Mouse (Mus musculus) hindbrain, embryonic 15.5 days (tissue): ENCODE results near the gene Phactr2. TPM values are rescaled to one million over a fixed set of nuclear protein-coding genes. Genes with fewer than 3 reads are reported as not detected.
A peak's percentile ranks its signal among the peaks of the same experiment; 100 is the strongest.

Experiments used
- ATAC-seq: fragments of 200-750 bp; cut with Nextera tagmentation; 2 replicates; pipeline ENCODE4 v1.8.0; 2017; ENCODE audit warnings: low read depth, moderate number of reproducible peaks, moderate TSS enrichment; ENCODE audit not compliant: low FRiP score
- H3K27ac ChIP-seq: fragments of 300-500 bp; sonication (generic); replicated peaks from 2 replicates; pipeline ENCODE4 v1.5.1; 2015; ENCODE audit warnings: mild to moderate bottlenecking, inconsistent platforms
- H3K27me3 ChIP-seq: fragments of 300-500 bp; sonication (generic); 2 replicates; pipeline ENCODE4 v1.6.1; 2015; ENCODE audit warnings: control low read depth, inconsistent platforms
- H3K36me3 ChIP-seq: fragments of 300-500 bp; sonication (generic); 2 replicates; pipeline ENCODE4 v1.6.1; 2015; ENCODE audit warnings: control low read depth, inconsistent platforms
- H3K4me1 ChIP-seq: fragments of 300-500 bp; sonication (generic); replicated peaks from 2 replicates; pipeline ENCODE4 v1.6.1; 2015; ENCODE audit warnings: control low read depth, inconsistent platforms
- H3K4me2 ChIP-seq: fragments of 300-500 bp; sonication (generic); 2 replicates; pipeline ENCODE4 v1.6.1; 2015; ENCODE audit warnings: moderate library complexity, mild to moderate bottlenecking, inconsistent platforms
- H3K4me3 ChIP-seq: fragments of 300-500 bp; sonication (generic); 2 replicates; pipeline ENCODE4 v1.5.1; 2015; ENCODE audit warnings: mild to moderate bottlenecking, inconsistent platforms
- H3K9ac ChIP-seq: fragments of 300-500 bp; sonication (generic); 2 replicates; pipeline ENCODE4 v1.6.1; 2015; ENCODE audit warnings: inconsistent platforms
- H3K9me3 ChIP-seq: fragments of 300-500 bp; sonication (generic); 2 replicates; pipeline ENCODE4 v1.6.1; 2016; ENCODE audit warnings: control low read depth, inconsistent platforms
- WGBS: fragments of 180-500 bp; shearing (Covaris S2); methylation state at CpG from one replicate; pipeline ENCODE4 v1.1.7; 2015; 5-methylcytosine and 5-hydroxymethylcytosine counted together
- polyA plus RNA-seq: library from polyadenylated mRNA; unstranded; fragments of >200 nt; fragmentation: Nextera tagmentation; extraction: Ambion mirVana; gene quantifications from 2 replicates; pipeline ENCODE4 v1.2.1, GENCODE M21; 2015

The Phactr2 gene
- polyA plus RNA-seq, 1 experiment from 2014 or later = 7.7 TPM

DNA sequence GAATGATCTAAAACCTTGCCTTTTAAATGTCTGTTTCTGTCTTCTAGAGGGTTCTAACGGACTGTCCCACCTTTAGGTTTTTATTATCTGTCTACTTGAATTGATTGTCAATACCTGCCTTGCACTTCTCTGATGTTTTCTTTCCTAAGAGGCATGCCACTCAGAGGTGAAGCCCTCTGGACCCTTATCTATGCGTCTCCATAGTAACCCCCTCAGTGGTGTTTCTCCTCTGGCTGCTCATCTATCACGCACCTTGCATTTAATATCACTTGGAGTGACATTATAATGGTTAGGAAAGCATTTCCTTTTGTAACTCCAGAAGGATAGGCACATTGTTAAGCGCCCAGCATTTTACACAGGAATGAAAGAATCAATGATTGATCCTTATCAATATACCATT, 137.2 kb downstream of the Phactr2 start:
- 68% methylated on average over 4 of the region's 4 CpGs for WGBS
- H3K4me1 ChIP-seq = peaks cover 12% of the 10 kb centered on the region; the same call in 1 of the 2 replicates
- H3K27ac ChIP-seq = peak overlapping the region; percentile 38; the same call in 1 of the 2 replicates
- H3K9ac ChIP-seq = no peak overlapping the region
- H3K4me3 ChIP-seq = no peak overlapping the region
- no peaks in the 10 kb centered on the region for H3K27me3 ChIP-seq
- no peak overlapping the region for H3K4me2 ChIP-seq
- ATAC-seq = peak; percentile 43; the same call in 1 of the 2 replicates
- no peaks in the 10 kb centered on the region for H3K9me3 ChIP-seq
- H3K36me3 ChIP-seq = no peaks in the 10 kb centered on the region

DNA sequence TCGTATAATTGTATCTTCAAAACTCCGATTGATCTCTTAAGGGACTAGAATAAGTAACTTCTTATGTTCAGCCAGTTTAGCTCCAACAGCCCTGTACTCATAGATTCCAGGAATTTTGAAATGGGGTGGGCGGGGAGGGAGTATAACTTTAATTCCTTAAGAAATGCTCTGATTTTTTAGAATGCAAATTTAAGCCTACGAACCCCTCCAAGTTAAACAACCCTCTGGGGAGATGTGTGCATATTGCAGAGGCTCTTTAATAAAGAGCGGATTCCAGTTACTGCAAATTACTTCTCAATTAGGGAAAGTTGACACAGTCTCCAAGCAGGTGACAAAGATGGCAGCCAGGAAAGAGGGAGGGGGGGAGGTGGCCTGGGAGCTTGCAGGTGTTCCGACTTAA, 138.4 kb downstream of the Phactr2 start:
- H3K4me3 ChIP-seq = no peak overlapping the region
- H3K4me1 ChIP-seq = peaks cover 12% of the 10 kb centered on the region; the same call in 1 of the 2 replicates
- H3K9me3 ChIP-seq = no peaks in the 10 kb centered on the region
- H3K9ac ChIP-seq = no peak overlapping the region
- no peaks in the 10 kb centered on the region for H3K36me3 ChIP-seq
- H3K4me2 ChIP-seq = no peak overlapping the region
- WGBS = 63% methylated on average over 6 of the region's 6 CpGs
- no peaks in the 10 kb centered on the region for H3K27me3 ChIP-seq
- ATAC-seq = no peak
- no peak overlapping the region for H3K27ac ChIP-seq

DNA sequence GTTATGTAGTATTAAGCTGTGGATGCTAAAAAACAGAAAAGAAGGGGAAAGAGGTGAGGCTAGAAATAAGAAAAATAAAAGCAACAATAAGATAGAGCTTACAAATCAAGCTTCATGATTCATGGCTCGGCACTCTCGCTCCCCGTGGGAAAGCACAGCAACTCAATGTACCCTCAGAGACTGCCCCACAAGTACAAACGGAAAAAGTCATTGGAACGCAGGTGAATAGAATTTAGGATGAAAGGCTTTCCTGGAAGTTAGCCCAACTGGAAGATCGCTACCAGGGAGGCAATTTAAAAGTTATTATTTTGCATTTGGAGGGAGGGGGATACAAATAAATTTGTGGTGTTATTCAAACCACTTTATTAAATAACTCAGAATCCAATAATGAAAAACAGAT, 138.9 kb downstream of the Phactr2 start:
- Histone ChIP-seq H3K4me1 (peaks cover 12% of the 10 kb centered on the region; the same call in 1 of the 2 replicates), H3K36me3 (no peaks in the 10 kb centered on the region), H3K4me2 (no peak overlapping the region), H3K9ac (no peak overlapping the region), H3K9me3 (no peaks in the 10 kb centered on the region), H3K27ac (no peak overlapping the region), H3K4me3 (no peak overlapping the region), H3K27me3 (no peaks in the 10 kb centered on the region)
- no peak for ATAC-seq
- 61% methylated on average over 6 of the region's 6 CpGs for WGBS

- no peak overlapping the region for H3K4me3 ChIP-seq
- ATAC-seq = no peak
- no peak overlapping the region for H3K27ac ChIP-seq
- H3K4me2 ChIP-seq = no peak overlapping the region
- WGBS = 65% methylated on average over 2 of the region's 2 CpGs
- H3K9ac ChIP-seq = no peak overlapping the region
- no peaks in the 10 kb centered on the region for H3K27me3 ChIP-seq
- no peaks in the 10 kb centered on the region for H3K36me3 ChIP-seq
- H3K4me1 ChIP-seq = peaks cover 12% of the 10 kb centered on the region; the same call in 1 of the 2 replicates
- no peaks in the 10 kb centered on the region for H3K9me3 ChIP-seq
Observed at GRCm38 (mm10) chr10:13333781-13334180, 140.4 kb downstream of the Phactr2 start.

DNA sequence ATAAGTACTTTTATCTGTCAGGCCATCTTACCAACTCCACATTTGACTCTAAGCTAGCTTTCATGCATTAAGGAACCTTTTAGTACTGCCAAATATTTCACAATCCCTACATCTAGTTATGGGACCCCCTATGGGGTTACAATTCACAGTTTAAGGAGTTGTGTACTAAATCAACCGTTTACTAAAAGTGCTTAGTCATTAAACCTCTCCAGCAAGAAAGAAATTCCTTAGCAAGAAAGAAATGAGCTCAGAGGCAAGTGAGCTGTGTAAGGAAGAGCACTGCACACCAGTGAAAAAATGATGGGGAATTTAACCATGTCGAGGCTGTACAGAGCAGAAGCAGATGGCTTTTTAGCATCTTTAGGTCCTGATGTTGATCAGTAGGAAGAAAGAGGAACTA, 141.2 kb downstream of the Phactr2 start:
- WGBS = 53% methylated on average over 2 of the region's 2 CpGs
- no peak overlapping the region for H3K9ac ChIP-seq
- no peaks in the 10 kb centered on the region for H3K36me3 ChIP-seq
- no peak for ATAC-seq
- H3K4me3 ChIP-seq = no peak overlapping the region
- H3K9me3 ChIP-seq = no peaks in the 10 kb centered on the region
- H3K27me3 ChIP-seq = no peaks in the 10 kb centered on the region
- no peak overlapping the region for H3K4me2 ChIP-seq
- H3K27ac ChIP-seq = no peak overlapping the region
- H3K4me1 ChIP-seq = peaks cover 12% of the 10 kb centered on the region; the same call in 1 of the 2 replicates

DNA sequence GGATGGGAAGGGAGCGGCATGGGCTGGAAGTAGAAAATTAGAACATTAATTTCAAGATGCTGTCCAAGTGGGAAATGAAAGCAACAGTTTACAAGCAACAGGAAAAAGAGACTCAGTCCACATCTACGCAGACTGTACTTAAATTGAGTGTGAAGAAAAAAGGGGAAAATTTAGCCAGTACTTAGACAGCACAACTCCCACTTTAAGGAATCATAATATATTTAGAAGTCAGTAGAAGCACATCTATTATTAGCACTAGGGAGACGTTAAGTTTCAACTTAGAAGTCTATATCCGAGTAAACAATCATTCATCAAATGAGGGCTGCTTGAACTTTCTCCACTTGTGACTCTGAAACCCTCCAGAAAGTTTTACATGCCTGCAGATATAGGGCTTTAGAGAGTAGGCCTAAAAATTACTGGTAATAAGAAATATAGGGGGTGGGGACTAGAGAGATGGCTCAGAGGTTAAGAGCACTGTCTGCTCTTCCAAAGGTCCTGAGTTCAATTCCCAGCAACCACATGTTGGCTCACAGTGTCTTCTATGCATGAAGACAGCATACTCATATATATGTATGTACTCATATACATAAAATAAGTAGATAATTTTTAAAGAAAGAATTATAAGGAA, 142.7 kb downstream of the Phactr2 start:
- WGBS = 86% methylated on average over 4 of the region's 4 CpGs
- no peak overlapping the region for H3K4me3 ChIP-seq
- H3K9me3 ChIP-seq = no peaks in the 10 kb centered on the region
- no peaks in the 10 kb centered on the region for H3K36me3 ChIP-seq
- 0 out of 2 replicates have a peak, but pooled peaks cover 6% of the 10 kb centered on the region for H3K4me1 ChIP-seq
- no peak for ATAC-seq
- no peak overlapping the region for H3K4me2 ChIP-seq
- no peak overlapping the region for H3K27ac ChIP-seq
- no peak overlapping the region for H3K9ac ChIP-seq
- H3K27me3 ChIP-seq = no peaks in the 10 kb centered on the region

DNA sequence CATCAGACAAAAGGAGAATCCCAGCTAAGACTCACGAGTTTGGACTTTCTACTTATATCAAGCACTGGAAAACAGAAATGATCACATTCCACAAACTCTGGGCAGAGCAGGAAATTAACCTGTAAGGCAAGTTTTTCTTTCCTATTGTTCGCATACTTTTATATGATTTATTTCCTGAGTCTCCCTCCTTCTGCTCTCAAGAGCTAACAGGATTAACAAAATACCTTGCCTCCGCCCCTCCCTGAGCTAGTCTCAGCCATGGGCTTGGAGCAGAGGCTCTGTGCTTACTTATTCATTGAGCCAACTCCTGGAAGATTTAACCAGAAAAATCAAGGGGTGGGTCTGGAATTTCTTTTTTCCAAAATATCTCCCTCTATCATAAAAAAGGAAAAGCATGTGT, 145.6 kb downstream of the Phactr2 start:
- Histone ChIP-seq H3K4me1 (peaks cover 6% of the 10 kb centered on the region), H3K27ac (no peak overlapping the region), H3K4me3 (no peak overlapping the region), H3K9ac (no peak overlapping the region), H3K4me2 (no peak overlapping the region), H3K27me3 (no peaks in the 10 kb centered on the region), H3K36me3 (no peaks in the 10 kb centered on the region), H3K9me3 (no peaks in the 10 kb centered on the region)
- WGBS = 81% methylated on average over 3 of the region's 3 CpGs
- no peak for ATAC-seq

- H3K36me3 ChIP-seq = no peaks in the 10 kb centered on the region
Observed at GRCm38 (mm10) chr10:13326149-13326873, 147.9 kb downstream of the Phactr2 start.

GRCm38 (mm10) chr10:13323806-13324411, 150.3 kb downstream of the Phactr2 start:
- Histone ChIP-seq H3K9ac (peak overlapping the region; percentile 58), H3K9me3 (no peaks in the 10 kb centered on the region), H3K36me3 (no peaks in the 10 kb centered on the region), H3K4me1 (peaks cover 13% of the 10 kb centered on the region), H3K4me3 (peak overlapping the region; percentile 70), H3K27ac (peak overlapping the region; percentile 72), H3K27me3 (no peaks in the 10 kb centered on the region), H3K4me2 (peak overlapping the region; percentile 96)
- under 1% methylated on average over 61 of the region's 62 CpGs for WGBS
- peak; percentile 86 for ATAC-seq

More at GRCm38 (mm10) chr10:13326149-13326873, 147.9 kb downstream of the Phactr2 start:
- no peaks in the 10 kb centered on the region for H3K9me3 ChIP-seq
- no peak overlapping the region for H3K4me3 ChIP-seq
- peaks cover 13% of the 10 kb centered on the region for H3K4me1 ChIP-seq
- no peak overlapping the region for H3K27ac ChIP-seq
- H3K27me3 ChIP-seq = no peaks in the 10 kb centered on the region
- 88% methylated on average over 14 of the region's 14 CpGs for WGBS
- H3K9ac ChIP-seq = no peak overlapping the region
- no peak for ATAC-seq
- no peak overlapping the region for H3K4me2 ChIP-seq

DNA sequence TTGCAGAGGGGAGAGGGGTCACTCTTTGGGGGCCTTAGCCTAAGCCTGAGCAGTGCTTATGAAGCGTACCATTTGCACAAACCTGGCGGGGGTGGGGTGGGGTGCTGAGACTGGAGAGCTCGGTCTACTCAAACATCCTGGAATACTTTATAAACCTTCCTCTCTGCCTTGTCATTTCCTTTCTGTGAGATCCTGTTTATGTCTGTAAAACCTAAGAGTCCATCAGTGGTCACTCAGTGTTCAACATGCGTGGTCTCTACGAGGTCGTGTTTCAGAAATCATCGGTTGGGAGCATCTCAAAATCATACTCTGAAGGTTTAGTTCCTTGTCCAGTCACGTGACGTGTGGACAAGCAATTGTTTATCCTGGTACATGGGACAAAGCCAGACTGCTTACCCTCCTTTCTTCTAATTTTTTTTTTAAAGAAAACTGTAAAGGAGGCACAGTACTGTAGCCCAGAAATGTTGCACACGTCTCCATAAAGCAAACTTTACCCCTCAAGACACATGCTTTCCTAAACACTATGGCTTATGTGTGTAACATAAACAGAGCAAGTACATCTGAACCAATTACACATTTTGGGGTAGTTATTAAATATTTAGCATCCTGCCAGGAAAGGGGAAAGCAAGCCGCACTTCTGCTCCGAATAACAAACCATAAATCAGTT, 150.9 kb downstream of the Phactr2 start:
- Histone ChIP-seq H3K36me3 (no peaks in the 10 kb centered on the region), H3K9ac (peak overlapping the region; percentile 58; the same call in 1 of the 2 replicates), H3K9me3 (no peaks in the 10 kb centered on the region), H3K4me3 (peak overlapping the region; percentile 70), H3K27me3 (no peaks in the 10 kb centered on the region), H3K4me1 (peaks cover 13% of the 10 kb centered on the region), H3K27ac (0 out of 2 replicates have a peak overlapping the region, but pooled peaks have one; percentile 5), H3K4me2 (peak overlapping the region; percentile 96)
- 26% methylated on average over 12 of the region's 12 CpGs for WGBS
- peak; percentile 9; the same call in 1 of the 2 replicates for ATAC-seq

- no peak overlapping the region for H3K4me3 ChIP-seq
- no peaks in the 10 kb centered on the region for H3K36me3 ChIP-seq
- no peak overlapping the region for H3K9ac ChIP-seq
- H3K27ac ChIP-seq = no peak overlapping the region
- no peak for ATAC-seq
- no peak overlapping the region for H3K4me2 ChIP-seq
- no peaks in the 10 kb centered on the region for H3K9me3 ChIP-seq
- WGBS = 82% methylated on average over 5 of the region's 5 CpGs
- no peaks in the 10 kb centered on the region for H3K4me1 ChIP-seq
- H3K27me3 ChIP-seq = no peaks in the 10 kb centered on the region
Observed at GRCm38 (mm10) chr10:13314999-13315398, 159.2 kb downstream of the Phactr2 start.
